Mouse (Mus musculus) hindbrain, embryonic 14.5 days (tissue): ENCODE measurements at regions not wholly inside any gene's neighbourhood (a gene's known extent, or its start where the extent isn't known, plus 50 kb on each side); places are given as distances from the start of the nearest gene placed in this dataset.
A peak's percentile ranks its signal among the peaks of the same experiment; 100 is the strongest.

Experiments
- ATAC-seq: fragments of 200-750 bp; cut with Nextera tagmentation; 2 replicates; pipeline ENCODE4 v1.8.0; 2017; ENCODE audit warnings: moderate number of reproducible peaks, mild to moderate bottlenecking, moderate TSS enrichment, moderate library complexity; ENCODE audit not compliant: low FRiP score
- DNase-seq: peaks from one replicate; pipeline ENCODE4 v3.0.0-alpha.2; 2015; ENCODE audit warnings: low spot score
- H3K27ac ChIP-seq: fragments of 300-500 bp; sonication (generic); 2 replicates; pipeline ENCODE4 v1.5.1; 2014; ENCODE audit warnings: mild to moderate bottlenecking, moderate library complexity
- H3K27me3 ChIP-seq: fragments of 300-500 bp; sonication (generic); 2 replicates; pipeline ENCODE4 v1.6.1; 2014; ENCODE audit warnings: mild to moderate bottlenecking, low read length, mixed read lengths; ENCODE audit not compliant: control insufficient read depth, insufficient read depth
- H3K36me3 ChIP-seq: fragments of 300-500 bp; sonication (generic); replicated peaks from 2 replicates; pipeline ENCODE4 v1.6.1; 2014; ENCODE audit not compliant: control insufficient read depth, insufficient read depth
- H3K4me1 ChIP-seq: fragments of 300-500 bp; sonication (generic); replicated peaks from 2 replicates; pipeline ENCODE4 v1.6.1; 2014; ENCODE audit warnings: antibody characterized with exemption, low read length, mixed read lengths; ENCODE audit not compliant: control insufficient read depth, insufficient read depth
- H3K4me2 ChIP-seq: fragments of 300-500 bp; sonication (generic); replicated peaks from 2 replicates; pipeline ENCODE4 v1.6.1; 2014; ENCODE audit warnings: mild to moderate bottlenecking, moderate library complexity
- H3K4me3 ChIP-seq: fragments of 300-500 bp; sonication (generic); replicated peaks from 2 replicates; pipeline ENCODE4 v1.5.1; 2014; ENCODE audit warnings: mild to moderate bottlenecking, low read length
- H3K9ac ChIP-seq: fragments of 300-500 bp; sonication (generic); 2 replicates; pipeline ENCODE4 v1.6.1; 2014
- H3K9me3 ChIP-seq: fragments of 300-500 bp; sonication (generic); 2 replicates; pipeline ENCODE4 v1.6.1; 2016; ENCODE audit warnings: low read length; ENCODE audit not compliant: control insufficient read depth
- WGBS: fragments of 180-500 bp; shearing (Covaris S2); extraction: QIAGEN DNeasy Blood & Tissue Kit; methylation state at CpG from one replicate; pipeline ENCODE4 v1.1.7; 2014; 5-methylcytosine and 5-hydroxymethylcytosine counted together

GRCm38 (mm10) chr12:27159416-27160062 lies 182.8 kb downstream of the Sox11 start:
- peaks cover 22% of the 10 kb centered on the region for H3K4me1 ChIP-seq
- no peaks in the 10 kb centered on the region for H3K27me3 ChIP-seq
- peak overlapping the region; percentile 3; the same call in 1 of the 2 replicates for H3K4me2 ChIP-seq
- no peak overlapping the region for H3K4me3 ChIP-seq
- peak overlapping the region; percentile 43; the same call in 1 of the 2 replicates for H3K27ac ChIP-seq
- H3K36me3 ChIP-seq: no peaks in the 10 kb centered on the region
- WGBS: 64% methylated on average over 8 of the region's 8 CpGs
- peak overlapping the region; percentile 33; the same call in 1 of the 2 replicates for H3K9ac ChIP-seq
- DNase-seq (no peak), ATAC-seq (no peak)
- no peaks in the 10 kb centered on the region for H3K9me3 ChIP-seq

DNA sequence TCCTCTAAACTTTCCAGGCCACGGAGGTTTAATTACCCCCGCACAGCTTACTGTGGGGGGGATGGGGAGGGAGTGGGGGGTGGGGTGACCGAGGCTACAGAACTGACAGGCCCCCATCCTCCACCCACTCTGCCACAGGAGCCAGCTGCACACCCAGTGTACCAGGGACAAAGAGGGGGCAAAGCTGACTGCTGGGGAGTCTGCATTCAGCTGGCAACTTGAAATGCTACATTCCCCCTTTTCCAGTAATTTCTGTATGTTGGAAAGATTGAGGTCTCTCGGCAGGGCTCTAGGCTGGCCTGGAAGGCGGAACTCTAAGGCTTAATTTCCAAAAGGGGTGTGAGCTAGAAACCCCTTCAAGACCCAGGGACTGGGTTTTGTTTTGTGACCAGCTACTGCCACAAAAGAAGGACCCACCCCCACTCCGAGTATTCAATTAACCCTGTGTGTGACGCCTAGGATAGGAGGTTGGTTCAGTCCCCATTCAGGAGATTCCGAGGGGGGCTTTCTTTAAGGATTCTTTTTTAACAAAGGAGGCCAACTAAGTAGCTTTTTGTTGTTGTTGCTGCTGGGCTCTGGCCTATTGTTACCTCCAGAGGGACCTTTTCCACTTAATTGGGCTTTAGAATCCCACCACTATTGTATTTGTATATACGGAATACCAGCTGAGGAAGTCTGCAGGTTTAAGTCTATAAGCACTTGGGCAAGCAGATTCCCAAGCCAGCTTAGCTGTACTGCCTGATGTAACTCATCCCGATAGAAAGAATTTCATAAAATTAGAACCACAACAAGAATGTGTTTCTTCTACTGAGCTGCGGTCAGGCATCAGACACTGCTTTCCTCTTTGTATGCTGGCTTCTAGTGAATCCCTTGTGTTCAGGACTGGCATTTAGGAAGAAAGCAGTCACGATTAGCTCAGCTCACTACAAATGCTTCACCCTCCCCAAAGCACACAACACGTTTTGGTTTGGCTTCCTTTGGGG lies 191.2 kb downstream of the Sox11 start:
- H3K27ac ChIP-seq: peak overlapping the region; percentile 79
- no peak overlapping the region for H3K4me3 ChIP-seq
- H3K9me3 ChIP-seq: no peaks in the 10 kb centered on the region
- H3K27me3 ChIP-seq: no peaks in the 10 kb centered on the region
- peaks cover 28% of the 10 kb centered on the region for H3K4me1 ChIP-seq
- H3K9ac ChIP-seq: no peak overlapping the region
- no peaks in the 10 kb centered on the region for H3K36me3 ChIP-seq
- H3K4me2 ChIP-seq: no peak overlapping the region
- ATAC-seq: peak; percentile 73
- peak; percentile 37 for DNase-seq
- WGBS: 7% methylated on average over 13 of the region's 13 CpGs

DNA sequence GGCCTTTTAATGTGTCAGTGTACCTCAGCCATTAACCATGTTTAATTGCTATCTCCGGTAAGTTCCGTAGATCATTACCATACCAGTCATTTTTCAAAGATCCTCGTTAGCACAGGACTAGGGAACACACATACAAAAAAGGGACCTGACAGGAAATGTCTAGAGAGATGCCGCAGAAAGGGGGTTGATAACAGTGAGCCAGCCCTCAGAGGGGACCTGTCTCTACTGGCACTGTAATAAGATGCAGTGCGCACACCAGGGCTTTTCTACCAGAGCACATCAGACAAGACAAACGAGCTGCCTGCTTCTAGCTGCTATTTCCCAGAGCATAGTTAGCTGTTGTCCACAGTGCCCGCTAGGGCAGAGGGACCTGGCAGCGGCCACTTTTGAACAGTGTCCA lies 199.1 kb downstream of the Sox11 start:
- H3K9me3 ChIP-seq: no peaks in the 10 kb centered on the region
- DNase-seq (peak; percentile 54), ATAC-seq (peak; percentile 41; the same call in 1 of the 2 replicates)
- H3K27me3 ChIP-seq: no peaks in the 10 kb centered on the region
- WGBS: 46% methylated on average over 8 of the region's 8 CpGs
- H3K4me3 ChIP-seq: no peak overlapping the region
- no peak overlapping the region for H3K9ac ChIP-seq
- H3K4me1 ChIP-seq: peaks cover 32% of the 10 kb centered on the region
- peak overlapping the region; percentile 44 for H3K27ac ChIP-seq
- no peak overlapping the region for H3K4me2 ChIP-seq
- no peaks in the 10 kb centered on the region for H3K36me3 ChIP-seq

DNA sequence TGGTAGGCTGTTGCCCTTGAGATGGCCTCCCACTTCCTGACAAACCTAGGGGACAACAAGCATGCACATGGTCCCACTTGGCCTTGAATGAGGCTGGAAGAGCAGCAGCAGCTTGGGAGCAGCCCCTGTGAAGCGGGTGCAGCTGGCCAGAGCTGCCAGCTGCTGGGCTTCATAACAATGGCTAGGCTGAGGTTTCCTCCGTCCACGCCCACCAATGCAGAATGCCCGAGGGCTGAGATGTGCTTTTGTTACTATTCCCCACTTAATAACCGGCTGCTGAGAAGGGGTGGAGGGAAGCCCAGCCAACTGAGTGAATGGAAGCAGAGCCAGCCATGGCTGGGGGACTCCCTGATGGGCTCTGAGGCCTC lies 202.1 kb downstream of the Sox11 start:
- DNase-seq (peak; percentile 63), ATAC-seq (peak; percentile 49; the same call in 1 of the 2 replicates)
- 6% methylated on average over 5 of the region's 5 CpGs for WGBS
- H3K4me3 ChIP-seq: no peak overlapping the region
- peaks cover 34% of the 10 kb centered on the region for H3K4me1 ChIP-seq
- no peaks in the 10 kb centered on the region for H3K9me3 ChIP-seq
- no peaks in the 10 kb centered on the region for H3K36me3 ChIP-seq
- no peaks in the 10 kb centered on the region for H3K27me3 ChIP-seq
- peak overlapping the region; percentile 20; the same call in 1 of the 2 replicates for H3K4me2 ChIP-seq
- H3K27ac ChIP-seq: peak overlapping the region; percentile 94
- H3K9ac ChIP-seq: peak overlapping the region; percentile 33; the same call in 1 of the 2 replicates

GRCm38 (mm10) chr12:27139683-27140334 lies 202.6 kb downstream of the Sox11 start:
- peaks cover 34% of the 10 kb centered on the region for H3K4me1 ChIP-seq
- peak; percentile 71; the same call in 1 of the 2 replicates for ATAC-seq
- no peaks in the 10 kb centered on the region for H3K27me3 ChIP-seq
- H3K4me3 ChIP-seq: no peak overlapping the region
- 9% methylated on average over 12 of the region's 13 CpGs for WGBS
- no peaks in the 10 kb centered on the region for H3K9me3 ChIP-seq
- no peaks in the 10 kb centered on the region for H3K36me3 ChIP-seq
- H3K27ac ChIP-seq: peak overlapping the region; percentile 94
- peak; percentile 28 for DNase-seq
- peak overlapping the region; percentile 50 for H3K9ac ChIP-seq
- H3K4me2 ChIP-seq: peak overlapping the region; percentile 20; the same call in 1 of the 2 replicates

- ATAC-seq: peak; percentile 75
- Histone ChIP-seq H3K27ac (peak overlapping the region; percentile 94), H3K9me3 (no peaks in the 10 kb centered on the region), H3K9ac (peak overlapping the region; percentile 50), H3K4me1 (peaks cover 34% of the 10 kb centered on the region), H3K4me2 (no peak overlapping the region), H3K27me3 (no peaks in the 10 kb centered on the region), H3K4me3 (no peak overlapping the region), H3K36me3 (no peaks in the 10 kb centered on the region)
- DNase-seq: no peak
- WGBS: 36% methylated on average over 13 of the region's 13 CpGs
Observed at GRCm38 (mm10) chr12:27138663-27139633, 203.4 kb downstream of the Sox11 start.

DNA sequence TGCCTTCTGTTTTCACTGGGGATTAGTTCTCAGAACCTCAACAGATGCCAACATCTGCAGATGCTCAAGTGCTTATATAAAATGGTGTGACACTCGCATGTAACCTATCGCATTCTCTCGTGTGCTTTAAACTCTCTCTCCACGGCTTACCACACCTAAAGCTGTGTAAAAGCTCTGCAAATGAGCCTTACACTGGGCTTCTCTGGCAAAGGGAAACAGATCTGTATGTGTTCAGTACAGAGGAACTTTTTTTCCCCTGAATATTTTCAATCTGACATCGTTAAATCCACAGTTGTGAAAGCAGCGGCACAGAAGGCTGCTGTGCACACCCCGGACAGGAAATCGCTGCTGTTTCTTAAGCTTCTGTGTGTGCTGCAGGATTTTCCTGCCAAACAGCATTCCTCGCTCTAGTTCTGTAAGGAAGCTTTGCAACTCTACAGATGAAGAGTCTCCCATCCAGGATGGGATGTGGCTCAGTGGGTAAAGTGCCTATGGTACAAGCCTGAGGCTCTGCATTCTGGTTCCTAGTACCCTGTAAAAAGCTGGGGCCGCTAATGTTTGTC lies 206.3 kb downstream of the Sox11 start:
- Histone ChIP-seq H3K27me3 (no peaks in the 10 kb centered on the region), H3K4me2 (no peak overlapping the region), H3K4me1 (peaks cover 29% of the 10 kb centered on the region), H3K4me3 (no peak overlapping the region), H3K36me3 (no peaks in the 10 kb centered on the region), H3K27ac (no peak overlapping the region), H3K9me3 (no peaks in the 10 kb centered on the region), H3K9ac (no peak overlapping the region)
- ATAC-seq: no peak
- DNase-seq: no peak
- WGBS: 65% methylated on average over 10 of the region's 10 CpGs

DNA sequence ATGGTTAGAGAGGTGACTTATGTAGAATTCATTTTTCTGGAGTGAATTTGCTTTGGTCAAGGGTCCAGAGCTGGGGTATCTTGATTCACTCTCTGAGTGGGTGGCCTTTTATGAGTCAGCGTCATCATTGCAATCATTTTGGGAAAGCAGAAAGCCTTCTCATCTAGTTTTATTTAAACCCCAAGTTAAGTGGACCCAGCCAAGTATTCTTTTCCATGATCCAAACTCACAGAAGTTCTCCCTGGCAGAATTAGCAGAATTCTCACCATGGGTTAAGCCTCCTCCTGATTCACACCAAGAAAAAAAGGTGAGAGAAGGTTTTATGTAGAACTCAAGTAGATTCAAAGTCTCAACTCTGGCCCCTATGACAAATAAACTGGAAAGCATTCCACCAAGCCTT lies 211.8 kb downstream of the Sox11 start:
- Histone ChIP-seq H3K9ac (no peak overlapping the region), H3K9me3 (no peaks in the 10 kb centered on the region), H3K27me3 (no peaks in the 10 kb centered on the region), H3K4me1 (peaks cover 4% of the 10 kb centered on the region; the same call in 1 of the 2 replicates), H3K36me3 (no peaks in the 10 kb centered on the region), H3K27ac (no peak overlapping the region), H3K4me3 (no peak overlapping the region), H3K4me2 (no peak overlapping the region)
- WGBS: 100% methylated on average over 1 of the region's 1 CpGs
- no peak for DNase-seq
- no peak for ATAC-seq
